Mouse (Mus musculus) erythroblast, embryonic 14.5 days (primary cell): ENCODE measurements at regions not wholly inside any gene's neighbourhood (a gene's known extent, or its start where the extent isn't known, plus 50 kb on each side); places are given as distances from the start of the nearest gene placed in this dataset.

Experiments used
- GATA1 ChIP-seq: IDR thresholded peaks from 2 replicates; pipeline ENCODE4 v1.6.1; 2012; ENCODE audit warnings: low read length, inconsistent platforms, mixed read lengths
- TAL1 ChIP-seq: IDR thresholded peaks from 3 replicates; pipeline ENCODE4 v1.6.1; 2012; ENCODE audit warnings: low read length, inconsistent platforms, mixed read lengths

DNA sequence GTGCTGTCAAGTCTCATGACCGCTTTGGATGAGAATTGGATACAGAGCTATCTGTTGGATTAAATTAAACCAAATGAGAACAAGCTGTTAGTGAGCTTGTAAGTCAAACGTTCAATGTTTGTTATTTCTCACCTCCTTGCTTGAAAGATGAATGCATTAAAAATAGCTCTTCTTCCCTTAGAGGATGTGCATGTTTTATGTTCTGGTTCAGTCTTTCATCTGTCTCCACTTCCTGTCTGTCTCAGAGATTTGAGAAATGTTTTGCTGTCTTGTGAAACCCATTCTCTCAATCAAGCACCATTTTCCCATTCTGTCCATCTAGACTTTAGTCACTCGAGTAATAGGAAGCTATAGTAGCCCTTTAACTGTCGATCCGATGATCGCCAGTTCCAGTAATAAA is 90.4 kb downstream of the Icos start:
- TF ChIP-seq GATA1 (no peak), TAL1 (no peak)
